Mouse (Mus musculus) megakaryocyte, adult 5-6 weeks (primary cell): ENCODE data around the gene Zfp36l1. TPM values are rescaled to one million over a fixed set of nuclear protein-coding genes. Genes with fewer than 3 reads are reported as not detected.

ENCODE experiments used
- ATAC-seq: 2 replicates; pipeline ENCODE4 v1.8.0; 2016; ENCODE audit warnings: mild to moderate bottlenecking, inconsistent platforms; ENCODE audit not compliant: poor library complexity, severe bottlenecking
- total RNA-seq, 2 experiments: library from RNA; stranded (forward) in 1 of 2; stranded (reverse) in 1 of 2; fragments of 153-499, 151-499 nt in 1 of 2; fragments of 221-1000, 200-1000 nt in 1 of 2; gene quantifications; 2 replicates each; pipeline versions ENCODE4 v1.2.3 to v1.2.4; 2015 to 2017

Zfp36l1 gene
- total RNA-seq, 2 experiments from 2014 or later: 3.8 to 21.0 TPM

- ATAC-seq: no peak
Measured at GRCm38 (mm10) chr12:80081440-80081839, 31.4 kb downstream of the Zfp36l1 start.

GRCm38 (mm10) chr12:80079937-80080336, 32.9 kb downstream of the Zfp36l1 start:
- no peak for ATAC-seq

- no peak for ATAC-seq
Measured at GRCm38 (mm10) chr12:80074331-80074730, 38.5 kb downstream of the Zfp36l1 start.

GRCm38 (mm10) chr12:80070534-80071287, 42.1 kb downstream of the Zfp36l1 start:
- no peak for ATAC-seq

GRCm38 (mm10) chr12:80069040-80069439, 43.8 kb downstream of the Zfp36l1 start:
- peak; percentile 50 for ATAC-seq

GRCm38 (mm10) chr12:80068016-80068415, 44.8 kb downstream of the Zfp36l1 start:
- no peak for ATAC-seq

- ATAC-seq: peak; percentile 59
Measured at GRCm38 (mm10) chr12:80065049-80065448, 47.8 kb downstream of the Zfp36l1 start.

- no peak for ATAC-seq
Measured at GRCm38 (mm10) chr12:80064306-80064705, 48.5 kb downstream of the Zfp36l1 start.

- ATAC-seq: peak; percentile 54
Measured at GRCm38 (mm10) chr12:80063402-80064150, 49.2 kb downstream of the Zfp36l1 start.

- no peak for ATAC-seq
Measured at GRCm38 (mm10) chr12:80062410-80063401, 50.1 kb downstream of the Zfp36l1 start.

- no peak for ATAC-seq
Measured at GRCm38 (mm10) chr12:80061810-80062209, 51.0 kb downstream of the Zfp36l1 start.

GRCm38 (mm10) chr12:80060809-80061208, 52.0 kb downstream of the Zfp36l1 start:
- ATAC-seq: peak; percentile 59

GRCm38 (mm10) chr12:80060338-80060737, 52.5 kb downstream of the Zfp36l1 start:
- no peak for ATAC-seq

GRCm38 (mm10) chr12:80059773-80060328, 53.0 kb downstream of the Zfp36l1 start:
- no peak for ATAC-seq

Other genes starting within 250 kb of the Zfp36l1 start
- 31.2 and 38.6 TPM in 2 replicates for gene Actn1, start 147.4 kb upstream of the Zfp36l1 start, total RNA-seq (2015)
- 30.9 and 52.5 TPM in 2 replicates for gene Actn1, start 147.4 kb upstream of the Zfp36l1 start, total RNA-seq (2017)